Mouse (Mus musculus) adrenal gland, postnatal 4 days (tissue): ENCODE data around the gene Itk. TPM values are rescaled to one million over a fixed set of nuclear protein-coding genes. Genes with fewer than 3 reads are reported as not detected.

Experiments used
- DNase-seq, 2 experiments: peaks; one replicate each; pipeline ENCODE4 v3.0.0; 2021 to 2022; ENCODE audit warnings: low spot score in 2 of 2, mixed read lengths in 2 of 2
- total RNA-seq, 2 experiments: library from RNA; stranded (reverse); gene quantifications; 2 replicates each; pipeline ENCODE4 v1.2.3; 2021

Gene Itk
- total RNA-seq, 2 experiments from 2014 or later = 0.36 to 0.37 TPM

DNA sequence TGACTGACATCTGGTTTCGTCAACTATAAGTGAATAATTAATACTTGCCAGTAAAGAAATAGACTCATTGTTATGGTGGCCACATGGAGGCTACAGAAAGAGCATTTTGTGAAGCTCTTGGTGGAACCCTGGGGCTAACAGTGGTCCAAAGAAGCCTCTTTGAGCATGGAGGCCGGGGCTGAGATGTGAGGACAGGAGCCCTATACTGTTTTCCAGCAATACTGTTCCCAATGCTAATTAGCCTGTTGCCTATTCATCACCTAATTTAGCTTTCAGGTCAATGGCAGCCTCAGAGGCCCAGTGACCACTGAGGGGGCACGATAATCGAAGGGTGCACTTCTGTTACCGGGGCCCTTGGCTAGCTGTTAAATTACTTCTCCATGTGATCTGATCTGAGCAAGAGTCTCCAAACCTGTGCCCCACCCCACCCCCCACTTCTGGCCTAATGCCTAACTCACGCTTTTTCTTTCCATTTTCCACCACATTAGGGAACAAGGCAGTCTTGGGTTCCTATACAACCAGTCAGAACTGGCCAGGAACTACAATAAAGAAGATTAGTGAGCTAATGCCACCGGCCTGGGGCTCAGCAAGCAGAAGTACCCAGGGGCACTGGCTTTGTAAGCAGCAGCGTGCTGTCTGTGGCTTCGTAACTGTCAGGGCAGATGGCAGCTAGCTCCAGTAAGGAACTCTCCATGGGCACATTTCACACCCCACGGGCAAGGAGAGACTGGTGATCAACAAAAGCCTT, 79.3 kb downstream of the Itk start:
- DNase-seq = no peak

- no peak for DNase-seq
Measured at GRCm38 (mm10) chr11:46309111-46309741, 80.1 kb downstream of the Itk start.

DNA sequence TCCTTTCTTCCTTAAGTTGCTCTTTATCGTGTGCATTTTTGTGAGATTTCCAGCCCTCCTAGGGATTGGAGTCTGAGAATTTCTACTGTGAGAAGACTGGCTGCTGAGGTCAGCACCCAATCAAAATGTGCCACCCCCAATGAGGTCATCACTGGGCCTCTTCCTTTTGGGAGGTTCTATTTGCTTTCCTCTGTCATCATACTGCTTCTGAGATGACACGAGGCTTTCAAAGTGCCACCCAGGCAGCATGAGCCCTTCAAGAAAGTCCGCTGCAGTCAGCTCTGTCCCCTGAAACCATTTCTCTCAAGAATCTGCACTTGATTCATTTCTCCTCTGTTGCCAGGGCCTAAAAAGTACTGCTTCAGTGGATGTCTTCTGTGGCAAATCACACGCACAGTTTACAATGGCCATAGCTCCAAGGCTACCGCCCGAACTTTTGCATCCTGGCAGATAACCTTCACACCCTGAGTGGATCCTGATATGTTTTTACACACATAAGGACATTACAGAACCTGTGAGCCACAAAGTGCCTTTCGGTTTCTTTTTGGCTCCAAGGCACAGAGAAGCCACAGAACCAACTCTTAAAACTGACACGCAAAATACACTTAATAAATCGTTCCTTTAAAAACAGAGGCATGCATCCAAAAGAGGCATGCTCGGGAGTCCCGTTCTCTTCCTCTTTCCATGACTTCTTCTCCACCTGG, 80.9 kb downstream of the Itk start:
- no peak for DNase-seq

GRCm38 (mm10) chr11:46307768-46308167, 81.5 kb downstream of the Itk start:
- no peak for DNase-seq

GRCm38 (mm10) chr11:46306776-46307175, 82.5 kb downstream of the Itk start:
- no peak for DNase-seq

DNA sequence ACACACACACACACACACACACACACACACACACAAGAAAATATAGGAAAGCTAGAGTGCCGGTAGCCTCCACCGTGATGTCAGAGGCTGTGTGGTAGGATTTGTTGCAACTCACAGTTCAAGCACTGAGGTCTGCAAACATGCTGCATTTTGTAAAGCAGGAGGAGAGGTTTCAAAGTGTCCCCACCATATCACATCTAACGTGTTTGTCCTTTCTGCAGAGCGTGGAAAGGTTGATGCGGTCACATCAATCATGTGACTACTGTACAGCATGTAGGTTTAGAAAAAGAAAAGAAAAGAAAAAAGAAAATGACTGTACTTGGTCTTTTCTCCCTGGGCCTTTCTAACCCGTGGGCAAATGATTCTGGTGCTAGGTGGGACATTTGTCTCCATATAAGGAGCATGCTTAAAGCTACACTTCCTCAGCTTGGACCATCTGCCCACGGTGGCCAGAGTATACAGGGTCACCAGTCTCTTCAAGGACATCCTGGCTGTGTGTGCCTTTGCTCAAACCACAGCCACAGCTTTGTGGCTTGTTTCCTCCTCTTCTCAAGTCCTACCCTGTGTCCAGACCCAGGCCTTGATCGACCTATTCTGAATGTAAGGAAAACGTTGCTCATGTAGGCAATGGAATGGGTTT, 83.3 kb downstream of the Itk start:
- DNase-seq = no peak

DNA sequence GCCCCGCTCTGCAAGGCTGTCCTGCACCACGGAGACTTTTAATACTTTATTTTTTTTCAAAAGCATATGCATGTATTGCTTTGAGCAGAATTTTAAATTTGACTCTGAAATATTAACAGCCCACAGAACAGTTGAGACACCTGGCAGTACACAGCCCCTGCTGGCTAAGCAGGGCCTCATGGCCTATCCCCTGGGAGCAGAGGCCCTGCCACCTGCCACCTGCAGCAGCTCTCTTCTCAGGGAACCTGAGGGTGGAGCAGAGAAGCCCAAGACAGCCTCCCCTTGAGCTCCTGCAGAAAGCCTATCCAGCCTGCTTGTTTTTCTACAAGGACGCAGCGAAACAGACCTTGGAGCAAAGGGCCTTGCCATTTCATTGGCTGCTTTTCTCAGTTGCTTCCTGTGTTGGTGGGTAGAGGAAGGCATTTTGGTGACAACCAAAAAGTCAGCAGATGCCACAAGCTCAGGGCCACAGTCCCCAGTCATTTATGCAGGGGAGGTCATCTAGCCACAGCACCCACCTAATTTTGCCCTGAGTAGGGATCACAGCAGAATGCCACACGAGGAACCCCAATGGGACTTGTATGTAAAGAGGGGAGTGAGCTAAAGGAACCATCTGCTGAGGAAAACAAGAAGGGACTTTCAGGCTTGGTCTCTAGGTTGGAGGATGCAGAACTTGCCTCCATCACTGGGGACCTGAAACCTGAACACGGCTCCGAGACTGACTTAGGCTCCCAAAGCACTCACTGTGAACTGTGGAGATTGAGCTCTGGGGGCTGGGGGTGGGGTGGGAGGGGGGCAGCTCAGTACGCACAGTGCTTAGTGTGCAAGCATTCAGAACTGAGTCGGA, 84.2 kb downstream of the Itk start:
- DNase-seq = no peak

DNA sequence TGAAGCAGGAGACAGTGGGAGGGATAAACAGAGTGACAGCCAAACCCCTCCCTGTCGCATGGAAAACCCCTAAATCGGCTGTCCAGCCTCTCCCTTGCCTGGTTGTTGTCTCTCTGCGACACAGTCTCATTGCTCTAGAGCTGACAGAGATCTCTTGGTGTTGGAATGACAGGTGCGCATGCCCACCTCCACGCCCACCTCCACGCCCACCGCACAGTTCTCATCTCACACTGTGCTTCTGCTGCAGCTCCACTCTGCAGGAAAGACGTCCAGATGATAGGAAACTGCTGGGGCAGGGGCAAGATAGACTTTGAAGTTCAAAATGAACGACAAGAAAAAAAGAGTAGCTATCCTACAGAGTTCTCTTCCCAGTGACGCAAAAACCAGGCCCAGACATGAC, 85.2 kb downstream of the Itk start:
- DNase-seq = no peak

DNA sequence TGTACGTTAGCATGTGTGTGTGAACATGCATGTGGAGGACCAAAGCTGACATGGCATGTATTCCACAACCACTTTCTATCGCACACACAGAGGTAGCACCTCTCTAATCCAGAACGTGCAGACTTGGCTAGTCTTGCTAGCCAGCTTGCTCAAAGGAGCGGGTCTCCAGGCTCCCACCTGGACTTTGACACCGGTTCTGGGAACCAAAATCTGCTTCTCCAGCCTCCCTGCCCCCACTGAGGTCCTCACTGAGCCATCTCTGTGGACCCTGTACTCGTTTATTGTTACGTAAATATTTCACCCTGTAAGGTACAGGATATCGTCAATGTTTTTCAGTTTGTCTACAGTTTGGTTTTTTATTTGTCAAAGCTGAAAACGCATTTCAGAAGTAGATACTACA, 86.8 kb downstream of the Itk start:
- DNase-seq = no peak

DNA sequence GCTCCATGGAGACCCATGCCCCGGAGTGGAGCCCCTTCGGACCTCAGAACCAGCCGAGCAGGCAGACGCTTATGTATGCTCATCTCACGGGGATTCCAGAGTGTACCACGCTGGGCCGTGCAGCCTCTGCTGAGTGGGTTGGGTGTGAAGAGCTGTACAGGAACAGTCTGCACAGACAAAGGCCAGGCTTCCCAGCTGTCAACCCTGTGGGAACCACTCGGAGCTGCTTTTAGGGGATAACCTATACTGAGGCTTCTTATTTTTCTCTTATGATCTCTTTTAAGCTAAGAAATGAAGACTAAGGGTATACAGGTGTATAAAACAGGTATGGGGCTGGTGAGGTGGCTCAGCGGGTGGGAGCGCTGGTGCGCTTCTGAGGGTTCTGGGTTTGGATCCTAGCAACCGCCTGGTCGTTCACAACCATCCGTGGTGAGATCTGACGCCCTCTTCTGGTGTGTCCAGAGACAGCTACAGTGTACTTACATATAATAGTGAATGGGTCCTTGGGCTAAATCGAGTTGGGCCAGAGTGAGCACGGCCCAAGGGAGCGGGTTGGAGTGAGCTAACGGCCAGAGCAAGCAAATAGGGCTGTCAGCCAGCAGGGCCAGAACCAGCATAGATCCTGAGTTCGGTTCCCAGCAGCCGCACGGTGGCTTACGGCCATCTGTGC, 87.6 kb downstream of the Itk start:
- no peak for DNase-seq

DNA sequence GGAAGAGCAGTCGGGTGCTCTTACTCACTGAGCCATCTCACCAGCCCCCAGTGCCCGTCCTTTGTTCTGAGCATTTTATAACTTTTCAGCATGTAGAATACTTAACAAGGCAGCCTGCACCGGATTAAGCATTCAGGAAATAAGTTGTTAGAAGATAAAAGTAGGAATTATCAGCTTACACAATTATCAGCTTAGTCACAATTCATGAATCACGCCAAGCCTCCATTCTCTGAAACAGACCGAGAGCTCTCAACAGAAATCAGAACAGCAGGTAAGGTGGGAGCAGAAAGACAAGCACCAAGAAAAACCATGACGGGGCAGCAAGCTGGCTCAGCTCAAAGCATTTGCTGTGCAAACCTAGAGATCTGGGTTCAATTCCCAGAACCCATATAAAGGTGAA, 89.4 kb downstream of the Itk start:
- DNase-seq = no peak

DNA sequence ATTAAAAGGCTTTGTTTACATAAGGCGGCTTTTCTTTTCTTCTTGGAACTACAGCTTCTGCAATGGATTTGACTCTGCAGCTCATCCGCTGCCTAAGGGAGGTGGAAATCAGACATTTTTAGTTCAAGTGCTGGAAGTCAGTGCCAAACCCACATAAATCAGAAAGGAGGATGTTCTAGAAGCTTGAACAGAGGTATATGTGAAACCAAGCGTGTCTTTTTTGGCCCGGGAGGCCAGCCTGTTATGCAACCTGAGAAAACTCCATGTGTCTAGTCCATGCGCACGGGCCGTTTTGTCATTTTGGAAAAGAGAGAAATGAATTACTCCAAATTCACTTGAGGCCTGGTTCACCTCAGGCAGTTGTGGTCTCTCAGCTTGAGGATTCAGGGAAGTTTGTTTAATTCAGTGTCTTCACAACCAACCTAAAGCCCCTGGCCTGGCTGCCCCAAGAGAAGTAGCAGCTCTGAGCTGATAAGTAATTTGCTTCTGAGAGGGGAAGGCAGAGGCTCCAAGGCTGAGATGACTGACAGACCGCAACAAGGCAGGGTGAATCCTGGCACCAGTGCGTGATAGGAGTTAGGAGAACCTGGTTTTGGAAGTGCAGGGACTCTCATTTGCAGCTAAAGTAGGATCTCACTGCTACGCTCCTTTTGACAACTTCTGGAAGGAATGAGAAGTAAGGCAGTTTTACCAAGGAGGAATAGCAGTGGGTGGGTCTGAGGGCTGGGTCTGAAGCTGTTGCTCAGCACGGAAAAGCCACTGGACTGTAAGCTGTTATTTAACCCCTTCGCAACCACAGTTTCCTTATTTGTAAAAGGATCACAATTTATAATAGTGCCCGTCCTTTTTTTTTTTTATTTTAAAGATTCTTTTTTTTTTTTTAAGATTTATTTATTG, 90.2 kb downstream of the Itk start:
- no peak for DNase-seq

DNA sequence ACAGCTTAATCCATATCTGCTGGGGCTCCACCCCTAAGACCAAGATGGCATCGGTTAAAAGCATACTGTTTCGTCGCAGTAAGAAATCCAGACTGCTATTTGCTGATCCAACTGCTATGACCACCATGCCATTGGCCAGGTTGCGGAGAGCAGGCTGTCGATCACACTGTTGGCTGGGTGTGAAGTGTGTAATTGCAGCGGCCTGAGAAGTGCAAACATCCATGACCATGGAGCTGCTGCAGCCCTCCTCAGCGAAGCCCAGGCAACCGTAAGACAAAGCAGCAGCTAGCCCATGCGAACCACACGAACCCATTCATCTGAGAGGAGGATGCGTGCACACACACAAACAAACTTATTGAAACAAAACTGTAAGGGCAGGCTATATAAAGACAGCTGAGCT, 94.9 kb downstream of the Itk start:
- no peak for DNase-seq

GRCm38 (mm10) chr11:46293491-46293890, 95.8 kb downstream of the Itk start:
- no peak for DNase-seq

GRCm38 (mm10) chr11:46290988-46291405, 98.3 kb downstream of the Itk start:
- no peak for DNase-seq

DNA sequence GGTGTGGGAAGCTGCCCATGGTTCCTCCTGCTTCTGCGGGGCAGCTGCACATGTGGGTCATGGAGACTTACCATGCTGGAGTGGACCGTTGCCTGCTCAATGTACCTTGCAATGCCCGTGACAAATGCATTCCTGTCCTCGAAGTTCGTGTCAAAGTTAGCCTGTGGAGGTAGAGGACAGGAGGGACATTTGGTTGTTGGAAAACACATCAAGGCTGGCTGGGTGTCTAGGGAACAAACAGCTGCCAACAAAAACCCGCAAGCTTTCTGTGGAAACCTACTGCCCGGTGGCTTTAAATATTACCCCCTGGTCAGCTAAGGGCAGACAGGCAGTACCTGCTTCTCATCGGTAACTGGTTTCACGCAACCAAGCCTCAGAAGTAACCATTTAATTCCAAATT, 99.8 kb downstream of the Itk start:
- DNase-seq = no peak

GRCm38 (mm10) chr11:46289022-46289421, 100.3 kb downstream of the Itk start:
- no peak for DNase-seq

GRCm38 (mm10) chr11:46288091-46288490, 101.2 kb downstream of the Itk start:
- DNase-seq = no peak

- no peak for DNase-seq
Measured at GRCm38 (mm10) chr11:46286803-46287202, 102.5 kb downstream of the Itk start.
